Mouse (Mus musculus) 3134 (cell line): ENCODE results near the gene Pet2.

Experiments used
- DNase-seq: peaks from one replicate; pipeline ENCODE4 v3.0.0-alpha.2; 2011; ENCODE audit warnings: low spot score; ENCODE audit not compliant: insufficient read length; ENCODE audit errors: extremely low read depth

Pet2 gene

GRCm38 (mm10) chrX:89409589-89409988, at the start of gene Pet2:
Gene Pet2 (minus strand): TSS chrX:89409689.
- DNase-seq = no peak
